Mouse (Mus musculus) ovary, postnatal 36 days (tissue): ENCODE results near the gene Prr13.

Experiments used
- DNase-seq: peaks from one replicate; pipeline ENCODE4 v3.0.0; 2022; ENCODE audit warnings: low spot score, mixed read lengths

Gene Prr13

DNA sequence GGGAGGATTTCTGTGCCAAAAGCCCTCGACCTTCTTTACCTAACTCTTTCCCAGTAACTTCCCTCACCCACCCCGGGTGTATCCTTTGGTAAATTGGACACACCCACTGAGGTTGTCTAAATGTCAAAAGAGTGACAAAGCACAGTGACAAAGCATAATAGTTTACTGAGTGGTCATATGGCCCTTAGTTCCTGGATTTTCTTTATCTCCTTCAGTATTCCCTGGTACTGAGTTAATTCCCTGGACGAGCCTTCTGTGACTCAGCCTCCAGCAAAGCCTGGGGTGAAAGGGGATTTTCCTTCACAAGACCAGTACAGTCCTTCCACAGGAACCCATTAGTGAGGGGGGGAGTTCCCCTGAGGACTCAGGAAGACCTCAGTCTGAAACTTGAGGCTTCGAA, 2.1 kb downstream of the Prr13 start:
- DNase-seq: no peak

DNA sequence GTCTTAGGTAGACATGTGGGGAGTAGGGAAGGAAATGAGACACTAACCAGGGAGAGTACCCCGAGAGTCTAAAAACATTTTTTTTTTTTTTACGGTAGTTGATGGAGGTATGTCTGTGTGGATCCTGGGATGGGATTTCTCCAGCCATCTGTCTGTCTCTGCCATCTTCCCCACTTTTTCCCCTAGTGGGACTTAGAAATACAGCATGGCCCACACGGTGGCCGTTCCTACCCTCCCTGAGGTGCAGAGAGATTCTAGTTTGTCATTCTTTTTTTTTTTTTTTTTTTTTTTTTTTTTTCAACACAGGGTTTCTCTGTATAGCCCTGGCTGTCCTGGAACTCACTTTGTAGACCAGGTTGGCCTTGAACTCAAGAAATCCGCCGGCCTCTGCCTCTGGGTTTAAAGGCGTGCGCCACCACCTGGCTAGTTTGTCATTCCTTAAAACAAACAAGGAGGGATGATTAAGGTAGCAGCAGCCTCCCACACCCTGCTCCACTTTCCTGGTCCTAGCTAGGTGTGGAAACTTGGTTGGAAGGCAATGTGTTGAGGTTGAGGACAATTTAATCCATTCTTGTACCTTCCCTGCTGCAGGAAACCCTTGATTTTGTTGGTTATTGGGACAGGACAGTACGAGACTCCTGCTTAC, 2.7 kb downstream of the Prr13 start:
- DNase-seq: no peak

DNA sequence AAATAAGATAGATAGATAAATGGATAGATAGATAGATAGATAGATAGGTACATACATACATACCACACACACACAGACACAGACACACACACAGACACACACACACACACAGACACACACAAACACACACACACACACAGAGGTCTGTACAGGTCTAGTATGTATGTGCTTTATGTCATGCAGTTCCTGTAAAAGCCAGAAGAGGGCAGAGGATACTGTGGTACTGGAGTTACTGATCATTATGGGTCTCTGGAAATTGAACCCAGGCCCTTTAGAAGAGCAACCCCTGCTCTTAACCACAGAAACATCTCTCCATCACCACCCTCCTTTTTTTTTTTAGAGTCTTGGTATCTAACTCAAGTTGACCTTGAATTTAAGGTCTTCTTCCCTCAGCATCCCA, 4.8 kb downstream of the Prr13 start:
- DNase-seq: no peak

DNA sequence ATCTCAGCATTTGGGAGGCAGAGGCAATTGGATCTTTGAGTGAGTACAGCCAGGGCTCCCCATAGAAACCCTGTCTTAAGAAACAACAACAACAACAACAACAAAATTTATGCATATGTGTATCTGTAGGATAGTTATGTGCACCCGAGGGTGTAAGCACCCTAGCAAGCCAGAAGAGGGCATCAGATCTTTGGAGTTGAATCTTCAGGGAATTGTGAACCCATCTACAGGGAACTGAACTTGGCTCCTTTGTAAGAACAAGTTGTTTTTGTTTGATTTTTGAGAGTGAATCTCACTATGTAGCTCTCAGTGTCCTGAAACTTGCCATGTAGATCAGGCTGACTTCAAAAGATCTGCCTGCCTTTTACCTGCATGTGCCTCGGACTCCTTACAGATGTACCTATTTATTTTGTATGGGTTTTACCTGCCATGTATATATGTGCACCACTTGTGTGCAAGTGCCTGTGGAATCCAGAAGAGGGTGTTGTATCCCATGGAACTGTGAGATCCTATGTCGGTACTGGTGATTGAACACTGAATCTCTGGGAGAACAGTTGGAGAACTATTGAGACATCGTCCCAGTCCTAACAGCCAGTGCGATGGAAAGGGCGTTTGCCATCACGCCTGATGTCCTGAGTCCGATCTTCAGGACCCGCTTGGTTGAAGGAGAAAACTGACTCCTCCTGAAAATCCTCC, 10.0 kb downstream of the Prr13 start:
- no peak for DNase-seq

DNA sequence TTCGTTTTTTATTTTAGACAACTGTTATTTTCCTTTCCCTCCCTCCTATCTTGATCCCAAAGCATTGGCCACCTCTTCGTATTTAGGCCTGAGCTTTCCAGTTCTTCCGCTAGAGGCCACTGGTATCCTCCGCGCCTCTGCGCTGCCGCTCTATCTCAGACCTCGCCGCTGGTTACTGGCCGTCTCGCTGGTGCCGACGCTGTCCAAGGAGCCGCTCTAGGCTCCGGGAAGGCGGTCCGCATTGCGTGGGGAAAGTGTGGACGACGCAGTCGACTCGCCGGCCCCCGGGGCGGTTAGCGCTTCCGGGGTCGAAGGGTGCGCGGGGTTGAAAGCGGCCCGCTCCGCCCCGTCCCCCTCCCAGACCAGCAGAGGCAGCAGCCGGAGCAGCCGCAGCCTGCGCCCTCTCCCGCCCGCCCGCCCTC, 11.4 kb downstream of the Prr13 start, which contains the start of gene Pcbp2:
Gene Pcbp2 (plus strand): TSS at position 357 of the 422 bp plus-strand sequence.
- peak; percentile 96 for DNase-seq

DNA sequence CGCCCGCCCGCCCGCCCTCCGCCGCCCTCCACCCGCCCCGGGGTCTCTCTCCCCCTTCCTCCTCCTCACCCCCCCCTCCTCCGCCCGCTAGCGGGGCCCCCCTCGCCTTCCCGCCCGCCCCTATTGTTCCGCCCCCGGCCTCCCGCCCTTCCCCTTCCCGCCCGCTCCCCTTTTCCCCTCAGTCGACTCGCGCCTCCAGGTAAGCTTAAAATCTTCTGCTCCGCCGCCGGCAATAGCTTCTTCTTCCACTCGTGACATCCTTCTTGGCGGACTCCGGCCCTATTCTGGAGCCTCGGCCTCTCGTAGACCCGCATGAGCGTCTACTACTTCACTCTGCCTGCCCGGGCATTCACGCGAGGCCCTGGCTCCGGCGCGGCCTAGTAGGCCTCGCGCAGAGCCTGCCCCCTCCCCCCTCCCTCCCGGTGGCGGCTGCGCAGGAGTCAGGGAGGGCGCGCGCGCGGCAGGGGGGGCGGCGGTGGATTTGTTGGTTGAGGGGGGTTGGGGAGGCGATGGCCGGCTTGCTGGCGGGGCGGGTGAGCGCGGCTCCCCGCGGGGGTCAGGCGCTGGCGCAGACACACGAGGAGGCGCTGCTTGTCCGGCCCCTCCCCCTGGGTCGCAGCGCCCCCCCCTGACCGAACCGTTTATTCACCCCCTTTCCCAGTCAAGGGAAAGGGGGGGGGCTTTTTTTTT, 11.9 kb downstream of the Prr13 start:
- DNase-seq: peak; percentile 85

DNA sequence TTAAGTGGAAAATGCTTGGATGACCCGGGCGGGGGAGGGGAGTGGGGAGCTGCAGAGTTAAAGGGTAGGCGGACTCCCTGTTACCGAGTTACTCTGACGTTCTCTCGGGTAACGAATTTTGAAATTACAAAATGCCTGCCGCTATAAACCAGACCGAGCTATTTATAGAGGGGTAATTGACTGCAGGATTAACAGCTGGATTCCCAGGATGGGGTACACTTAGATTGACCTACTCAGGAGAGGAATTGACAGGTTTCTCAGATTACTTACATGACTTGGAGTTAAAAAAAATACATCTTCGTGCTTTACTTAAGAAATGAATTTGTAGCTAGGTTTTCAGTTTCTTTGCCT, 12.4 kb downstream of the Prr13 start:
- no peak for DNase-seq

DNA sequence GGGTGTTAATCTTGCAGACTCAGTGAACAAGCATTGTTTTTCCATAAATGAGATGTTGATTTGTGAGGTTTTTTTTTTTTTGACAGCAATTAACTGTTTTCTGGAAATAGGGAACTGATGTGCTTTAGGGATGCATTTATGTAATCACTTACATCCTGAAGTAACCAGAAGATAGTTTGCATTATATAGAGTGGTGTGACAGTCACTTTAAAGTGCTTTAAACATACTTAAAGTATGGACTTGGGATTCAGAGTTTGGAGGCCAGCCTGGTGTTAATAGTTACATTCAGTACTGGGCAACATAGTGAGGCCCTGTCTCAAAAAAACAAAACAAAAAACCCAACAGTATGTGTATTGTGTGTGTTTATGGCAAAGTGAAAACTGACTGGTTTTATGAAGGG, 12.9 kb downstream of the Prr13 start:
- DNase-seq: no peak

DNA sequence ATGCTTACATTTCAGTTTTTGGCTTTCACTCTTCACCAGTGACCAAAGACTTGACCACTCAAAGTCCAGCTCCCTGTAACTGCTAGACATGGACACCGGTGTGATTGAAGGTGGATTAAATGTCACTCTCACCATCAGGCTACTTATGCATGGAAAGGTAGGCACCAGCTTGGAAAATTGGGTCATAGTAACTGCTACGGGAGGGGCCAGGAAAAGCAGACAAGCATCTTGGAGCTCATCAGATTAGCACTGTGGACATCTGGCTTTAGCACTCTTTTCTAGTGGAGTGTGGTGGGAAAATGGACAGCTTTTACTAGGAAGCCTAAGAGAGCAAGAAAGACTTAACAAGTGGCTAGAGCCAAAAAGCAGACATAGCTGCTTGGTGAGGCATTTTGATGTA, 14.4 kb downstream of the Prr13 start:
- DNase-seq: no peak

DNA sequence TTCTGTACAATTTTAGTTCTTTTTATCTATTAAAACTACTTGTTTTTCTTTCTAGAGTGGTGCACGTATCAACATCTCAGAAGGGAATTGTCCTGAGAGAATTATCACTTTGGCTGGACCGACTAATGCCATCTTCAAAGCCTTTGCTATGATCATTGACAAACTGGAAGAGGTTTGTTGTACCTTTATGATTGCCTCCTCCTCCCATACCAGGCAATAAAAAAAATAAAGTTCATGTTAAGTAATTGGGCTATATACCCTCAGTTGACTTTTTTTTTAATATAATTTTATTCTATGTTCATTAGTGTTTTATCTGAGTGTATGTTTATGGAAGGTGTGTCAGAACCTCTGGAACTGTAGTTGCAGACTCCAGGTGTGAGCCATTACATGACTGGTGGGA, 15.7 kb downstream of the Prr13 start:
- no peak for DNase-seq

DNA sequence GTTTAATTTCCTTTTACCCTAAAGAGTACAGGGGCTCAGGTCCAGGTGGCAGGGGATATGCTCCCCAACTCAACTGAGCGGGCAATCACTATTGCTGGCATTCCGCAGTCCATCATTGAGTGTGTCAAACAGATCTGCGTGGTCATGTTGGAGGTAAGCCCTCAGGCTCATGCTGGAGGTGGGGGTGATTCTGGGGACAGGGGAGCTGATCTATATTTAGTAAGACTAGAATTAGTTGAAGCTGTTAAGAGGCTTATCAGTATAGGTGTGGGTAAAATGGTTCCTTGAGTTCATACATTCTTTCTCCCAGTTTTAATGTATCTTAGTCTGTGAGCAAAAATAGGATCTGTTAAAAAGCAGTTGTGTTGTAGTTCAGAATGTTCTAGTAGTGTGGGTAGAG, 24.3 kb downstream of the Prr13 start:
- DNase-seq: no peak

DNA sequence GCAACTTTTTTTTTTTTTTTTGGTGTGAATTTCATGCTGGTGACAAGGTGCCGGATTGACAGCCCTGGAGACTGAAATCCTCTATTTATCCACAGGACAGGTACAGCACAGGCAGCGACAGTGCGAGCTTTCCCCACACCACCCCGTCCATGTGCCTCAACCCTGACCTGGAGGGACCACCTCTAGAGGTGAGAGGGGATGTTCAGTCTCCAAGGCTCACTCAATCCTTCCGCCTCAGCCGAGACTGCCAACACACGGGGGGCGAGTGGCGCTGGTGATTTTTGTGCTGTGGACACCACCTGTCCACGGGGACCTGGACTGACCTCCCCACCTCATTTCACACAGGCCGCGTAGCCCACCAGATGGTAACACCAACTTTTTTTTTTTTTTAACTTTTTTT, 27.0 kb downstream of the Prr13 start:
- DNase-seq: no peak

DNA sequence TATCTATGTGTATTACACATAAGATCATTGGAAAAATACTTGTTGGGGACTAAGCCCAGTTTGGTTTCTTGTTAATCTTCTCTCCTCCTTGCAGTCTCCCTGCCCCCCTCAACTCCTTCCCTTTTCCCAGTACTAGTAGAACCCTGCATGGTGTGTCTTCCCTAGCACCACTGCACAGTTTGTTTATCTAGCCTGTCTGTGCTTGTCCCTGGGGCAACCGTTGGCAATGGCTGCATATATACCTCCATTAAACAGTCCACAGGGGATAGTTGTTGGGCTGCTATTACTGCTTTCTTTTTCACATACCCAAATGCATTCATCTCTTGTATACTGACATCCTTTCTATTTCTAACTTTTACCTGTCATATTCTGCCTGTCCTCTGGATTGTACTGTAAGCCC, 28.8 kb downstream of the Prr13 start:
- DNase-seq: no peak

DNA sequence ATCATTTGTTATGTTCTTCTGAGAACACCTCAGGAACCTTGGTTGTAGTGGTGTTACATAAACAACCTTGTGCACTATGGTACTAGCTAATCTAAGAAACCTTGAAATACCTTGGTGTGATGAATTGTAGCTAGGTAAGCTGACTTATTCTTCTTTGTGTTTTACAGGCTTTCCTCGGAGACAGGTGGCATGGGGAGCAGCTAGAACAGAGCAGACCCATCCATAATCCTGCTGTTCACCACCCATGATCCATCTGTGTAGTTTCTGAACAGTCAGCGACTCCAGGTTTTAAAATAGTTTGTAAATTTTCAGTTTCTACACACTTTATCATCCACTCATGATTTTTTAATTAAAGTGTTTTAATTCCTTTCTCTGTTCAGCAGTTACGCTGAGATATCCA, 39.5 kb downstream of the Prr13 start:
- no peak for DNase-seq

DNA sequence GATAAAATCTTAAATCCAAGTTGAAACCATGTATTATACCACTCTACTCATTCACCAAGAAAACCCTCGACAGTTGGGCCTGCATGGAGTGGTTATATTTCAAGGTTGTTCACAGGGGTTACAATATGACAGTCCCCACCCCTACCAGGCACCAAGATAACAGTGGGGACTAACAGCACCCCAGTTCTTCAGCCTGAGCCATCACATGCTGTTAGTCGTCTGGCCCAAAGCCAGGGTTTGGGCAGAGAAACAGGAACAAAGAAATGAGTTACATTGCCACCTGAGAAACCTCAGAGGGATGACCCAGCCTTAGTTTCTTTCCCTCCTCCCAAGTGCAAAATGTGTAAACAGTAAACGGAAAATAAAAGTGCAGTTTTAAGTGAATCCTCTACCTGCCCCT, 40.5 kb downstream of the Prr13 start:
- DNase-seq: no peak

DNA sequence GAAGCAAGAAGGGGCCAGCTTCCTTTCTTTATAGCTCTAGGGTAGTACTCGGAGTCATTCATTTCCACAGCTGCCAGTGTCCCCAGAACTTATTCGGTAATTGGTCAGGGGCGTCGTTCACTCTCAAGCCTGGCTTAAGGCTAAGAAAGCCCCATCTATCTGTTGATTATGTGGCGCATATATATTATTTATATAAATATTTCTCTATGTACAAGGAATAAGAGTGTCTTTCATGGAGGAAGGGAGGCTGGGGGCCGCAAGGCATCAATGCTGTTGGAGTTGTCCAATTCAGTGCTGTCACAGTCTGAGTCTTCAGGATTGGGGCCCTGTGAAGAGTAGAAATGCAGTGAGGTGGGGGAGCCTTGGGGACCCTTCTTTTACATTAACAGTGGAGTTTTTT, 41.0 kb downstream of the Prr13 start:
- DNase-seq: no peak

DNA sequence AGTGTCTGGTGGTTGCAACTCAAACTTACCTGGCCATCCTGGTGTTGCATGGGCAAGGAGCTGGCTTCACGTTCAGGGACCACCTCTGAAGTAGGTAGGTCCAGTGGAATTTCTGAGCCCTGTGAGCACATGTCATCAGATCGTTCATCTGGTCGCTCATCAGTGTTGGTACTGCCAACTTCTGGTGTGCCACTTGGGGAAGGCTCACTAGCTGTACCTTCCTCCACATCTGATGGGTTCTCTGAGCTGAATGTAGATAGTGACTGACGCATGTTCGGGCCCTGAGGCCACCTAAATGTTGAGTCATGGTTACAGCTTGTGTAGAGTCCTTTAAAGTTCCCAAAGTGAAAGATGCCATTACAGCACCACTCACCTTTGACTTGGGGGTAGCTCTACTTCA, 41.7 kb downstream of the Prr13 start:
- DNase-seq: no peak

DNA sequence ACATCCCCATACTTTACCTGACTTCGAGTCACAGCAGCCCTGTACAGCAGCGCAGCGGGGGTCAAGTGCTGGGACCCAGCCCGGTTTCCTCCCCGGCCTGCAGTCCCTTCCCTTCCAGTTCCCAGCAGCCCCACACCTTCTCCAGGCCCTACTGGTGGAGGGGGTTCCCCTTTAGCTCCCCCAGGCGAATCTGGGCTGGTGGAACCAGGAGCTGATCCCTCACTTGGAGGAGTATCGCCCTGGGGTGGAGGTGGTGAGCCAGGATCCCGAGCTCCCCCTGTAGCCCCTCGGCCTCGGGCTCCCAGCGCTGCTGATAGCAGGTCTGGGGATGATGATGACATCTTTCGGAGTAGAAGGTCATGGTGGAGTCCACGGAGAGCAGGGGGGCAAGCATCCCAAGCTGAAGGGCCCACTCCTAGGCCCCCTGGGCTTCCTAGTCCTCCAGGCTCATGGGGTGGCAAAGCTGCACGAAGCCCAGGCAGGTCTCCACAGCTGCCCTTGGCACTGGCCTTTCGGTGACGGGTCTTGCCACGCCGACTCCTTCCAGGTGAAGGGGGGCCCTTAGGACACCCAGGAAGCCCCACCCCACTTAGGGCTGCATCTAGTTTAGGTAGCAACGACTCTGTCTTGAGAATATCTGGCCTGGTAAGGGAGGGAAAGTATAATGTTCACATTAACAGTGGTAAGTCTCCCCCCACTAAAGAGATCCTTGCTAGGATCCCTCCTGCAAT, 42.4 kb downstream of the Prr13 start:
- DNase-seq: no peak

DNA sequence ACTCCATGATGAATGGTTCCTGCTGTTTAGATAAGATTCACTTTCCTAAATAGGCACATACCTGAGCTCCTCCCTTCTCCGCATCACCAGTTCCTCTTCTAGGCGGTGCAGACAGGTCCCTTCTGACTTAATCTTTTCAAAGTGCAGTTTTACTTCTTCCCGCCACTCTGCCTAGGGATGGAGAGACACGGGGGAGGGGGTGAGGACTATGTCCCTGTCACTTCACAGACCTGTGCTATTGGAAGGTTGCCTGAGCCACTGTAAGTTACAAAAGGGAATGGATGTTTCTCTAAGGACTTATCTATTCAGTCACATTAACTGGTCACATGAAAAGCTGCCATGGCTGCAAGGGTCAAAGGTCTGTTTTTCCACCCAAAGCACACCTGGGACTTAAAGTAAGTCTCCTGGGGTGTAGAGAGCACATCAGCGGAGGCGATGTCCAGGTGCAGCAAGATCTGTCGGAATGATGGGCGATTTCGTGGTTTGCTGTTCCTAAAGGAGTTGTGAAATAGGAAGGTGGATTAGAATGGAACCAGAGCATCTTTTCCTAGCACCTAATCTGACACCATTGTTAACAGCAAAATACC, 43.5 kb downstream of the Prr13 start:
- no peak for DNase-seq

DNA sequence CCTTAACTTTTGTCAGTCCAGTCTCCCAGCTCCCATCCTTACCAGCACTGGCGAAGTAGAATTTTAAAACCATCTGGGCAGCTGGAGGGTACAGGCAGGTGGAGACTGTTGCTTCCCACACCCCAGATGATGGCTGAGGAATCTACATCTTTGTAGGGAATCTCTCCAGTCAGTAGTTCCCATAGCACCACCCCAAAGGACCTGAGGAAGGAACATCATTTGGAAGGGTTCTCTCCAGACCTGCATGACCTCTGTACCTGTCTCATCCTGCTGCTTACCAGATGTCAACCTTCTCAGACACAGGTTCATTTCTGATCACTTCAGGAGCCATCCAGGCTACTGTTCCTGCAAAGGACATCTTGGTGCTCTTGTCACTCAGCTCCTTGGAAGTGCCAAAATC, 44.6 kb downstream of the Prr13 start, which contains the start of gene Gm10337:
Gene Gm10337 (plus strand): TSS at position 276 of the 400 bp plus-strand sequence.
- DNase-seq: no peak

DNA sequence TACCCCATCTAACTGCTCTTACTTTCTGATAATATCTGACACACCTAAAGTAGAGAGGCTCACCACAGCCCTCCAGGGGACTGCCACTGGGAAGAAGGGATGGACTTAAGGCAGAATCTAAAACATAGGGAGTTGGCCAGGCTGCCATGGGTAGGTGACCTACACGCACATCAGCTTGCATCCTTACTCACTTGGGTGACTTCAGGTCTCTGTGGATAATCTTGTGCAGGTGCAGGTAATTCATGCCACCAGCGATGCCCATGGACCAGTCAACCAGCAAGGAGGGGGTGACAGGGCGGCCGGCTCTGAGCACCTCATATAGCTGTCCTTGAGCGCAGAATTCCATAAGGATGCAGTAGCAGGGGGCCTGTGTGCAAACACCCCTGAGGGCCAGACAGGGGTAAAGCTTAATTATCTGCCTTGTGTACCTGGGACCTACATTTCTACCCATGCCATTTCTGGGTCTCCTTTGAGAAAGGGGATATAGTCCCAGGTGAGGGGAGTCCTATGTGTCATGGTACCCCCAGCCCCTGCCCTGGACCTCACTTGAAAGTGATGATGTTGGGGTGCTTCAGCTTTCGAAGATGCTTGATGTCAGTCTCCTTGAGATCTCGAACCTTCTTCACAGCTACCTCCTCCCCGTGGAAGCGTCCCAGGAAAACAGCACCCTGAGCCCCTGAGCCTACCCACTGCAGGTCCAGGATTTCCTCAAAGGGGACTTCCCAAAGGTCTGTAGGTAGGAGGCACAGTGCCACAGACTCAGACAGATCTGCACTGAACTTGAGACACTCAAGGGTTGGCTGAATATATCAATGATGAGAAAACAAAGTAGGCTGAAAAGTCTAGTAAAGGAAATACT, 45.3 kb downstream of the Prr13 start:
- DNase-seq: no peak
